Mouse (Mus musculus) cerebellum, postnatal 4 days (tissue): Measurements from ENCODE around the gene March1.
"Not testable (repeated sequence)": the region's sequence is repeated elsewhere in the genome, so short reads cannot be mapped to it uniquely, and the experiment has no call there.

Experiments used
- DNase-seq, 2 experiments: peaks; one replicate each; pipeline ENCODE4 v3.0.0; 2022; ENCODE audit warnings: low spot score in 2 of 2, mixed read lengths in 1 of 2

The March1 gene

GRCm38 (mm10) chr8:66410080-66410615, 792.4 kb downstream of the March1 start:
- no peak for DNase-seq

GRCm38 (mm10) chr8:66413101-66413500, 795.4 kb downstream of the March1 start:
- no peak for DNase-seq

- DNase-seq: no peak
Measured at GRCm38 (mm10) chr8:66415234-66415633, 797.5 kb downstream of the March1 start.

- not testable (repeated sequence) for DNase-seq
Measured at GRCm38 (mm10) chr8:66417591-66417990, 799.9 kb downstream of the March1 start.

GRCm38 (mm10) chr8:66430639-66431038, 812.9 kb downstream of the March1 start:
- DNase-seq: no peak

GRCm38 (mm10) chr8:66433577-66433976, 815.9 kb downstream of the March1 start:
- no peak for DNase-seq

GRCm38 (mm10) chr8:66436804-66437203, 819.1 kb downstream of the March1 start:
- no peak for DNase-seq

GRCm38 (mm10) chr8:66437929-66438328, 820.2 kb downstream of the March1 start:
- no peak for DNase-seq

GRCm38 (mm10) chr8:66438468-66438867, 820.8 kb downstream of the March1 start:
- no peak for DNase-seq

GRCm38 (mm10) chr8:66441123-66441522, 823.4 kb downstream of the March1 start:
- no peak for DNase-seq

GRCm38 (mm10) chr8:66442778-66443177, 825.1 kb downstream of the March1 start:
- DNase-seq: peak in 1 of 2 experiments; percentile 34

GRCm38 (mm10) chr8:66444141-66444540, 826.4 kb downstream of the March1 start:
- no peak for DNase-seq

GRCm38 (mm10) chr8:66445351-66445750, 827.7 kb downstream of the March1 start:
- no peak for DNase-seq

GRCm38 (mm10) chr8:66450691-66451090, 833.0 kb downstream of the March1 start:
- peak in 1 of 2 experiments; percentile 38 for DNase-seq

GRCm38 (mm10) chr8:66457057-66457456, 839.4 kb downstream of the March1 start:
- DNase-seq: no peak

- DNase-seq: no peak
Measured at GRCm38 (mm10) chr8:66469821-66470220, 852.1 kb downstream of the March1 start.

GRCm38 (mm10) chr8:66476880-66477279, 859.2 kb downstream of the March1 start:
- DNase-seq: no peak

GRCm38 (mm10) chr8:66486084-66486763, 868.5 kb downstream of the March1 start, which contains the start of gene Tma16:
Tma16 (minus strand) TSS chr8:66486530.
- peak; percentile 53 to 86 for DNase-seq

- no peak for DNase-seq
Measured at GRCm38 (mm10) chr8:66488556-66488955, 870.9 kb downstream of the March1 start.

GRCm38 (mm10) chr8:66490624-66491023, 872.9 kb downstream of the March1 start:
- no peak for DNase-seq

GRCm38 (mm10) chr8:66494496-66494895, 876.8 kb downstream of the March1 start:
- DNase-seq: no peak

GRCm38 (mm10) chr8:66495726-66496125, 878.0 kb downstream of the March1 start:
- DNase-seq: peak; percentile 73 to 79

- peak in 1 of 2 experiments; percentile 15 for DNase-seq
Measured at GRCm38 (mm10) chr8:66496998-66497577, 879.4 kb downstream of the March1 start.
